24 mouse cellular contexts compared by ENCODE assay signal in genomic region chr11:52665343-52665742, GRCm38 (mm10).
A peak's percentile ranks its signal among the peaks of the same experiment; 100 is the strongest.
DNase-seq lines count a peak whose midpoint lies in the region; ATAC-seq lines count a peak whose summit lies in the region.
"Had no signal": no experiment of that assay in that cellular context is flagged by ENCODE, and none has a peak within 500 bp of the region (broad histone marks: within the 10 kb centered on the region; RNA-seq: fewer than 3 reads in every experiment).

No protein-coding gene starts in this region.

- no peaks in the 10 kb centered on the region for H3K36me3 ChIP-seq in heart, embryonic 11.5 days (ENCODE audit: control insufficient read depth, insufficient read depth, low read length)
- H3K36me3 ChIP-seq: embryonic facial prominence, embryonic 15.5 days; forebrain, embryonic 10.5 days; heart, embryonic 10.5 days; heart, embryonic 15.5 days; hindbrain, embryonic 13.5 days had no signal

- intact Hi-C loops in left cerebral cortex, postnatal 10 days (cut with DNase I) = no loop called here

- H3K9me3 ChIP-seq in heart, embryonic 11.5 days (replicated peaks; ENCODE audit: control insufficient read depth, low read length) = peaks cover 3% of the 10 kb centered on the region; the same call in 1 of the 2 replicates
- H3K9me3 ChIP-seq: embryonic facial prominence, embryonic 15.5 days had no signal

- H3K27ac ChIP-seq in heart, embryonic 11.5 days (ENCODE audit: low read depth, low read length) = no peak overlapping the region
- H3K27ac ChIP-seq: embryonic facial prominence, embryonic 15.5 days; forebrain, embryonic 10.5 days; heart, embryonic 10.5 days; heart, embryonic 15.5 days; hindbrain, embryonic 13.5 days; hindbrain, postnatal 0 days had no signal

- 65% methylated on average over 1 of the region's 1 CpGs for WGBS in heart, embryonic 11.5 days (ENCODE audit: insufficient replicate concordance)

- ATAC-seq in heart, embryonic 11.5 days (replicated peaks; ENCODE audit: insufficient number of reproducible peaks, low FRiP score, low TSS enrichment) = no peak
- ATAC-seq: activated CD4-positive, CD25-positive, alpha-beta regulatory T cell, adult 4 months; forebrain, embryonic 14.5 days; hindbrain, postnatal 0 days; Patski had no signal

- no peak overlapping the region for H3K9ac ChIP-seq in heart, embryonic 11.5 days (ENCODE audit: low read depth, low read length)
- H3K9ac ChIP-seq: embryonic facial prominence, embryonic 15.5 days; heart, embryonic 15.5 days; hindbrain, embryonic 13.5 days had no signal

- H3K4me2 ChIP-seq in heart, embryonic 11.5 days = no peak overlapping the region
- H3K4me2 ChIP-seq: embryonic facial prominence, embryonic 15.5 days; heart, embryonic 15.5 days; hindbrain, embryonic 13.5 days had no signal

- H3K4me1 ChIP-seq in heart, embryonic 11.5 days (ENCODE audit: control insufficient read depth, insufficient read depth, low read length) = no peaks in the 10 kb centered on the region
- H3K4me1 ChIP-seq: embryonic facial prominence, embryonic 15.5 days; heart, embryonic 10.5 days; heart, embryonic 15.5 days had no signal

- H3K4me3 ChIP-seq in heart, embryonic 11.5 days (ENCODE audit: low read depth, low read length) = no peak overlapping the region
- H3K4me3 ChIP-seq: embryonic facial prominence, embryonic 15.5 days; erythroblast, embryonic 14.5 days; forebrain, embryonic 10.5 days; heart, embryonic 10.5 days; heart, embryonic 15.5 days; hindbrain, embryonic 13.5 days had no signal

- DNase-seq in left cerebral cortex, adult 11 months (ENCODE audit: low spot score) = peak; percentile 39
- no peak for DNase-seq in left cerebral cortex, postnatal 10 days (ENCODE audit: extremely low spot score in 1 of 2, low spot score in 2 of 2)
- DNase-seq in right cerebral cortex, postnatal 25 days = peak; percentile 38
- no peak for DNase-seq in right cerebral cortex, postnatal 10 days (ENCODE audit: low spot score in 2 of 2)
- DNase-seq in right cerebral cortex, postnatal 36 days (ENCODE audit: low spot score in 2 of 2) = peak; percentile 34 to 73
- DNase-seq: adrenal gland, adult 2 months; adrenal gland, postnatal 25 days; cerebellum, adult 2 months; cerebellum, postnatal 10 days; embryo, embryonic 11 days; gastrocnemius, postnatal 36 days; heart, adult 11 months; heart, postnatal 14 days had no signal

- H3K27me3 ChIP-seq in heart, embryonic 11.5 days (ENCODE audit: control insufficient read depth, insufficient read depth, low read length) = no peaks in the 10 kb centered on the region
- H3K27me3 ChIP-seq: embryonic facial prominence, embryonic 15.5 days; heart, embryonic 15.5 days; hindbrain, embryonic 13.5 days; Patski had no signal

Comparison
In these comparisons a context has a peak if more than half of its experiments do, and no peak if none do; other contexts are left out.
1. DNase-seq: peak in left cerebral cortex, adult 11 months (single experiment), right cerebral cortex, postnatal 25 days (single experiment) and right cerebral cortex, postnatal 36 days (2 of 2); none in left cerebral cortex, postnatal 10 days (0 of 2) and right cerebral cortex, postnatal 10 days (0 of 2).